Mouse (Mus musculus): ENCODE measurements around the gene Fcrl5. TPM values are rescaled to one million over a fixed set of nuclear protein-coding genes. Genes with fewer than 3 reads are reported as not detected.

Fcrl5 gene
- polyA plus RNA-seq, 1 experiment from 2014 or later = not detected

Other genes with a start within 250 kb of the Fcrl5 start
- 9.8 and 12.7 TPM in 2 replicates for gene Fcrls, start 172.0 kb upstream of the Fcrl5 start, polyA plus RNA-seq (2015; fragmentation: Nextera tagmentation; extraction: Ambion mirVana)
- gene Cd5l, start 77.9 kb upstream of the Fcrl5 start, polyA plus RNA-seq (2015; fragmentation: Nextera tagmentation; extraction: Ambion mirVana) = 0.15 TPM in 1 of 2 replicates, not detected in the other
- gene Fcrl1, start 59.4 kb upstream of the Fcrl5 start, polyA plus RNA-seq (2015; fragmentation: Nextera tagmentation; extraction: Ambion mirVana) = 0.17 TPM in 1 of 2 replicates, not detected in the other
- 12.1 and 12.4 TPM in 2 replicates for gene Etv3, start 89.6 kb downstream of the Fcrl5 start, polyA plus RNA-seq (2015; fragmentation: Nextera tagmentation; extraction: Ambion mirVana)
- 23.0 and 27.4 TPM in 2 replicates for gene Arhgef11, start 181.8 kb downstream of the Fcrl5 start, polyA plus RNA-seq (2015; fragmentation: Nextera tagmentation; extraction: Ambion mirVana)